Mouse (Mus musculus) liver, adult 2 months (tissue): ENCODE measurements around the gene Fgfr2. TPM values are rescaled to one million over a fixed set of nuclear protein-coding genes. Genes with fewer than 3 reads are reported as not detected.

Source experiments
- DNase-seq: peaks from one replicate; pipeline ENCODE4 v3.0.0-alpha.2; 2011; ENCODE audit warnings: low read depth, low spot score; ENCODE audit errors: extremely low read depth
- H3K27ac ChIP-seq: fragments of 200-500 bp; replicated peaks from 2 replicates; pipeline ENCODE4 v1.5.1; 2012; ENCODE audit warnings: low read depth, mild to moderate bottlenecking, control low read depth, inconsistent platforms, low read length; ENCODE audit not compliant: insufficient read depth
- H3K27me3 ChIP-seq: fragments of 200-500 bp; 2 replicates; pipeline ENCODE4 v1.6.1; 2012; ENCODE audit warnings: mild to moderate bottlenecking, moderate library complexity, low read length, inconsistent platforms; ENCODE audit not compliant: control insufficient read depth, insufficient read depth
- H3K36me3 ChIP-seq: fragments of 200-500 bp; 2 replicates; pipeline ENCODE4 v1.6.1; 2012; ENCODE audit warnings: low read length, inconsistent platforms; ENCODE audit not compliant: control insufficient read depth, insufficient read depth
- H3K4me1 ChIP-seq: fragments of 200-500 bp; 2 replicates; pipeline ENCODE4 v1.6.1; 2011; ENCODE audit warnings: low read length; ENCODE audit not compliant: control insufficient read depth, insufficient read depth
- H3K4me3 ChIP-seq: fragments of 200-500 bp; 2 replicates; pipeline ENCODE4 v1.5.1; 2011; ENCODE audit warnings: low read depth, mild to moderate bottlenecking, control low read depth, low read length, moderate library complexity; ENCODE audit not compliant: insufficient read depth
- H3K79me2 ChIP-seq: fragments of 200-500 bp; 2 replicates; pipeline ENCODE4 v1.6.1; 2012; ENCODE audit warnings: inconsistent platforms, mild to moderate bottlenecking, low read length, moderate library complexity; ENCODE audit not compliant: control insufficient read depth, insufficient read depth
- H3K9ac ChIP-seq: fragments of 200-500 bp; 2 replicates; pipeline ENCODE4 v1.6.1; 2012; ENCODE audit warnings: low read depth, mild to moderate bottlenecking, control low read depth, inconsistent platforms, low read length
- CTCF ChIP-seq: fragments of 200-500 bp; IDR thresholded peaks from 2 replicates; pipeline ENCODE4 v1.5.1; 2011; ENCODE audit warnings: low read depth, low read length, control low read depth
- POLR2A ChIP-seq: fragments of 200-500 bp; IDR thresholded peaks from 2 replicates; pipeline ENCODE4 v1.6.1; 2011; ENCODE audit warnings: low read length, control low read depth; ENCODE audit not compliant: insufficient read depth; ENCODE audit errors: extremely low read depth
- WGBS: fragments of 180-500 bp; shearing (Covaris S2); methylation state at CpG from one replicate; pipeline ENCODE4 v1.1.7; 2018; 5-methylcytosine and 5-hydroxymethylcytosine counted together
- polyA plus RNA-seq: library from polyadenylated mRNA; depleted of rRNA; stranded (reverse); fragments of >200 nt; gene quantifications from 2 replicates; pipeline ENCODE4 v1.2.3, GENCODE M21; 2012
- total RNA-seq: library from RNA; depleted of rRNA; stranded (reverse); fragments of >200 nt; gene quantifications from 2 replicates; pipeline ENCODE4 v1.2.3, GENCODE M21; 2014

The Fgfr2 gene
- total and polyA plus RNA-seq, 2 experiments: 16.7 to 35.2 TPM

GRCm38 (mm10) chr7:132386316-132386715 lies 736.8 kb downstream of the Fgfr2 start:
- Histone ChIP-seq H3K9ac (no peak overlapping the region), H3K27ac (no peak overlapping the region), H3K79me2 (no peaks in the 10 kb centered on the region), H3K4me3 (no peak overlapping the region), H3K27me3 (no peaks in the 10 kb centered on the region), H3K4me1 (no peaks in the 10 kb centered on the region), H3K36me3 (no peaks in the 10 kb centered on the region)
- 28% methylated on average over 8 of the region's 8 CpGs for WGBS
- TF ChIP-seq POLR2A: no peak
- TF ChIP-seq CTCF: no peak
- no peak for DNase-seq

GRCm38 (mm10) chr7:132385456-132386130 lies 737.6 kb downstream of the Fgfr2 start:
- TF ChIP-seq POLR2A (no peak), CTCF (no peak)
- no peaks in the 10 kb centered on the region for H3K79me2 ChIP-seq
- no peaks in the 10 kb centered on the region for H3K36me3 ChIP-seq
- H3K4me3 ChIP-seq: no peak overlapping the region
- no peak overlapping the region for H3K9ac ChIP-seq
- no peak for DNase-seq
- no peaks in the 10 kb centered on the region for H3K4me1 ChIP-seq
- WGBS: 51% methylated on average over 7 of the region's 7 CpGs
- no peaks in the 10 kb centered on the region for H3K27me3 ChIP-seq
- no peak overlapping the region for H3K27ac ChIP-seq

GRCm38 (mm10) chr7:132384736-132385455 lies 738.3 kb downstream of the Fgfr2 start:
- Histone ChIP-seq H3K4me1 (no peaks in the 10 kb centered on the region), H3K9ac (no peak overlapping the region), H3K79me2 (no peaks in the 10 kb centered on the region), H3K4me3 (no peak overlapping the region), H3K27ac (no peak overlapping the region), H3K27me3 (no peaks in the 10 kb centered on the region), H3K36me3 (no peaks in the 10 kb centered on the region)
- TF ChIP-seq POLR2A: no peak
- no peak for TF ChIP-seq CTCF
- 71% methylated on average over 8 of the region's 8 CpGs for WGBS
- no peak for DNase-seq

GRCm38 (mm10) chr7:132380634-132381336 lies 742.4 kb downstream of the Fgfr2 start:
- Histone ChIP-seq H3K9ac (no peak overlapping the region), H3K4me3 (no peak overlapping the region), H3K4me1 (no peaks in the 10 kb centered on the region), H3K27ac (no peak overlapping the region), H3K79me2 (no peaks in the 10 kb centered on the region), H3K36me3 (no peaks in the 10 kb centered on the region), H3K27me3 (no peaks in the 10 kb centered on the region)
- TF ChIP-seq POLR2A (no peak), CTCF (no peak)
- 71% methylated on average over 1 of the region's 1 CpGs for WGBS
- no peak for DNase-seq

- Histone ChIP-seq H3K27me3 (no peaks in the 10 kb centered on the region), H3K4me1 (no peaks in the 10 kb centered on the region), H3K4me3 (no peak overlapping the region), H3K9ac (no peak overlapping the region), H3K36me3 (no peaks in the 10 kb centered on the region), H3K79me2 (no peaks in the 10 kb centered on the region), H3K27ac (no peak overlapping the region)
- TF ChIP-seq CTCF (no peak), POLR2A (no peak)
- WGBS: 80% methylated on average over 6 of the region's 6 CpGs
- no peak for DNase-seq
These were observed 745.2 kb downstream of the Fgfr2 start for GRCm38 (mm10) chr7:132377913-132378312.
